Mouse (Mus musculus) limb, embryonic 12.5 days (tissue): ENCODE results near the gene Pde4dip. TPM values are rescaled to one million over a fixed set of nuclear protein-coding genes. Genes with fewer than 3 reads are reported as not detected.
A peak's percentile ranks its signal among the peaks of the same experiment; 100 is the strongest.

Experiments used
- ATAC-seq: fragments of 200-750 bp; cut with Nextera tagmentation; 2 replicates; pipeline ENCODE4 v1.8.0; 2017; ENCODE audit warnings: low read depth, moderate TSS enrichment; ENCODE audit not compliant: insufficient number of reproducible peaks, insufficient read depth, low FRiP score, low TSS enrichment
- H3K27ac ChIP-seq: fragments of 300-500 bp; sonication (generic); 2 replicates; pipeline ENCODE4 v1.5.1; 2016; ENCODE audit warnings: mild to moderate bottlenecking, moderate library complexity
- H3K27me3 ChIP-seq: fragments of 300-500 bp; sonication (generic); 2 replicates; pipeline ENCODE4 v1.6.1; 2016; ENCODE audit warnings: mild to moderate bottlenecking, moderate library complexity
- H3K36me3 ChIP-seq: fragments of 300-500 bp; sonication (generic); 2 replicates; pipeline ENCODE4 v1.6.1; 2016; ENCODE audit warnings: mild to moderate bottlenecking, moderate library complexity
- H3K4me1 ChIP-seq: fragments of 300-500 bp; sonication (generic); replicated peaks from 2 replicates; pipeline ENCODE4 v1.6.1; 2016
- H3K4me2 ChIP-seq: fragments of 300-500 bp; sonication (generic); 2 replicates; pipeline ENCODE4 v1.6.1; 2016; ENCODE audit warnings: mild to moderate bottlenecking, moderate library complexity
- H3K4me3 ChIP-seq: fragments of 300-500 bp; sonication (generic); replicated peaks from 2 replicates; pipeline ENCODE4 v1.5.1; 2016; ENCODE audit warnings: mild to moderate bottlenecking
- H3K9ac ChIP-seq: fragments of 300-500 bp; sonication (generic); replicated peaks from 2 replicates; pipeline ENCODE4 v1.6.1; 2016; ENCODE audit warnings: mild to moderate bottlenecking, moderate library complexity
- H3K9me3 ChIP-seq: fragments of 300-500 bp; sonication (generic); 2 replicates; pipeline ENCODE4 v1.6.1; 2016; ENCODE audit warnings: mild to moderate bottlenecking, moderate library complexity
- WGBS: fragments of 180-500 bp; shearing (Covaris S2); methylation state at CpG from one replicate; pipeline ENCODE4 v1.1.7; 2016; 5-methylcytosine and 5-hydroxymethylcytosine counted together
- polyA plus RNA-seq: library from polyadenylated mRNA; unstranded; fragments of >200 nt; fragmentation: Nextera tagmentation; extraction: Ambion mirVana; gene quantifications from 2 replicates; pipeline ENCODE4 v1.2.1, GENCODE M21; 2016

The Pde4dip gene
- polyA plus RNA-seq, 1 experiment from 2014 or later: 31.9 TPM

- Histone ChIP-seq H3K4me3 (no peak overlapping the region), H3K27me3 (no peaks in the 10 kb centered on the region), H3K27ac (no peak overlapping the region), H3K4me1 (peaks cover 14% of the 10 kb centered on the region), H3K9ac (no peak overlapping the region), H3K9me3 (no peaks in the 10 kb centered on the region), H3K4me2 (no peak overlapping the region), H3K36me3 (no peaks in the 10 kb centered on the region)
- no peak for ATAC-seq
- 41% methylated on average over 3 of the region's 3 CpGs for WGBS
These were observed 9.9 kb upstream of the Pde4dip start for GRCm38 (mm10) chr3:97898381-97898780.

GRCm38 (mm10) chr3:97894695-97895094 is 6.2 kb upstream of the Pde4dip start:
- H3K4me1 ChIP-seq: no peaks in the 10 kb centered on the region
- no peak for ATAC-seq
- H3K9ac ChIP-seq: no peak overlapping the region
- no peak overlapping the region for H3K4me2 ChIP-seq
- H3K27me3 ChIP-seq: peaks cover 11% of the 10 kb centered on the region
- no peaks in the 10 kb centered on the region for H3K9me3 ChIP-seq
- no peak overlapping the region for H3K27ac ChIP-seq
- no peaks in the 10 kb centered on the region for H3K36me3 ChIP-seq
- WGBS: 51% methylated on average over 6 of the region's 6 CpGs
- H3K4me3 ChIP-seq: no peak overlapping the region

- Histone ChIP-seq H3K4me1 (peaks cover 8% of the 10 kb centered on the region), H3K27me3 (peaks cover 35% of the 10 kb centered on the region), H3K9me3 (no peaks in the 10 kb centered on the region), H3K4me3 (no peak overlapping the region), H3K4me2 (no peak overlapping the region), H3K9ac (no peak overlapping the region), H3K36me3 (no peaks in the 10 kb centered on the region), H3K27ac (no peak overlapping the region)
- no peak for ATAC-seq
- WGBS: 74% methylated on average over 6 of the region's 6 CpGs
These were observed 1.7 kb upstream of the Pde4dip start for GRCm38 (mm10) chr3:97890205-97890604.

GRCm38 (mm10) chr3:97887785-97888167 is 731 bp downstream of the Pde4dip start:
- H3K36me3 ChIP-seq: no peaks in the 10 kb centered on the region
- no peak for ATAC-seq
- H3K27ac ChIP-seq: no peak overlapping the region
- peak overlapping the region; percentile 94 for H3K4me2 ChIP-seq
- H3K9ac ChIP-seq: no peak overlapping the region
- peaks cover 35% of the 10 kb centered on the region for H3K27me3 ChIP-seq
- H3K9me3 ChIP-seq: no peaks in the 10 kb centered on the region
- 71% methylated on average over 5 of the region's 5 CpGs for WGBS
- peaks cover 8% of the 10 kb centered on the region for H3K4me1 ChIP-seq
- peak overlapping the region; percentile 53 for H3K4me3 ChIP-seq

- H3K4me2 ChIP-seq: no peak overlapping the region
- WGBS: 92% methylated on average over 5 of the region's 5 CpGs
- no peak for ATAC-seq
- H3K36me3 ChIP-seq: no peaks in the 10 kb centered on the region
- H3K4me3 ChIP-seq: no peak overlapping the region
- no peak overlapping the region for H3K9ac ChIP-seq
- no peaks in the 10 kb centered on the region for H3K9me3 ChIP-seq
- H3K27me3 ChIP-seq: no peaks in the 10 kb centered on the region
- H3K27ac ChIP-seq: no peak overlapping the region
- H3K4me1 ChIP-seq: peaks cover 1% of the 10 kb centered on the region; the same call in 1 of the 2 replicates
These were observed 6.9 kb downstream of the Pde4dip start for GRCm38 (mm10) chr3:97881576-97881975.

- Histone ChIP-seq H3K27me3 (no peaks in the 10 kb centered on the region), H3K4me2 (no peak overlapping the region), H3K9me3 (no peaks in the 10 kb centered on the region), H3K9ac (no peak overlapping the region), H3K36me3 (no peaks in the 10 kb centered on the region), H3K4me3 (no peak overlapping the region), H3K27ac (no peak overlapping the region), H3K4me1 (peaks cover 12% of the 10 kb centered on the region; the same call in 1 of the 2 replicates)
- ATAC-seq: no peak
- WGBS: 16% methylated on average over 5 of the region's 5 CpGs
These were observed 9.3 kb downstream of the Pde4dip start for GRCm38 (mm10) chr3:97879222-97879621.

GRCm38 (mm10) chr3:97876259-97876658 is 12.2 kb downstream of the Pde4dip start:
- Histone ChIP-seq H3K36me3 (no peaks in the 10 kb centered on the region), H3K27me3 (0 out of 2 replicates have a peak, but pooled peaks cover 3% of the 10 kb centered on the region), H3K9ac (no peak overlapping the region), H3K4me3 (no peak overlapping the region), H3K4me2 (no peak overlapping the region), H3K9me3 (no peaks in the 10 kb centered on the region), H3K27ac (no peak overlapping the region), H3K4me1 (peaks cover 12% of the 10 kb centered on the region; the same call in 1 of the 2 replicates)
- no peak for ATAC-seq
- WGBS: 12% methylated on average over 8 of the region's 8 CpGs

GRCm38 (mm10) chr3:97874777-97875176 is 13.7 kb downstream of the Pde4dip start:
- WGBS: 14% methylated on average over 5 of the region's 5 CpGs
- Histone ChIP-seq H3K4me3 (no peak overlapping the region), H3K9me3 (no peaks in the 10 kb centered on the region), H3K27me3 (peaks cover 4% of the 10 kb centered on the region; the same call in 1 of the 2 replicates), H3K4me2 (no peak overlapping the region), H3K9ac (no peak overlapping the region), H3K27ac (no peak overlapping the region), H3K36me3 (no peaks in the 10 kb centered on the region), H3K4me1 (peaks cover 12% of the 10 kb centered on the region; the same call in 1 of the 2 replicates)
- 0 out of 2 replicates have a peak, but pooled peaks have one; percentile 56 for ATAC-seq

- Histone ChIP-seq H3K27ac (no peak overlapping the region), H3K4me2 (no peak overlapping the region), H3K9ac (no peak overlapping the region), H3K4me3 (no peak overlapping the region), H3K36me3 (no peaks in the 10 kb centered on the region), H3K4me1 (peaks cover 14% of the 10 kb centered on the region), H3K27me3 (peaks cover 51% of the 10 kb centered on the region), H3K9me3 (no peaks in the 10 kb centered on the region)
- 65% methylated on average over 4 of the region's 4 CpGs for WGBS
- no peak for ATAC-seq
These were observed 18.8 kb downstream of the Pde4dip start for GRCm38 (mm10) chr3:97869730-97870129.

GRCm38 (mm10) chr3:97868733-97869132 is 19.8 kb downstream of the Pde4dip start:
- no peak for ATAC-seq
- Histone ChIP-seq H3K9ac (no peak overlapping the region), H3K4me1 (peaks cover 12% of the 10 kb centered on the region), H3K4me3 (no peak overlapping the region), H3K4me2 (no peak overlapping the region), H3K36me3 (no peaks in the 10 kb centered on the region), H3K9me3 (no peaks in the 10 kb centered on the region), H3K27me3 (peaks cover 51% of the 10 kb centered on the region), H3K27ac (no peak overlapping the region)
- 60% methylated on average over 5 of the region's 5 CpGs for WGBS

- peaks cover 12% of the 10 kb centered on the region for H3K4me1 ChIP-seq
- H3K4me3 ChIP-seq: peak overlapping the region; percentile 52
- no peaks in the 10 kb centered on the region for H3K9me3 ChIP-seq
- H3K4me2 ChIP-seq: peak overlapping the region; percentile 96
- H3K27ac ChIP-seq: no peak overlapping the region
- peak overlapping the region; percentile 61 for H3K9ac ChIP-seq
- ATAC-seq: peak; percentile 66; the same call in 1 of the 2 replicates
- 3% methylated on average over 42 of the region's 42 CpGs for WGBS
- H3K27me3 ChIP-seq: peaks cover 51% of the 10 kb centered on the region
- no peaks in the 10 kb centered on the region for H3K36me3 ChIP-seq
These were observed 20.4 kb downstream of the Pde4dip start for GRCm38 (mm10) chr3:97868024-97868689.
